Mouse (Mus musculus): ENCODE results near the gene Xrcc3. TPM values are rescaled to one million over a fixed set of nuclear protein-coding genes. Genes with fewer than 3 reads are reported as not detected.

Xrcc3 gene
- polyA plus RNA-seq (2016; fragmentation: Nextera tagmentation; extraction: Ambion mirVana): 7.4 and 7.9 TPM in 2 replicates

DNA sequence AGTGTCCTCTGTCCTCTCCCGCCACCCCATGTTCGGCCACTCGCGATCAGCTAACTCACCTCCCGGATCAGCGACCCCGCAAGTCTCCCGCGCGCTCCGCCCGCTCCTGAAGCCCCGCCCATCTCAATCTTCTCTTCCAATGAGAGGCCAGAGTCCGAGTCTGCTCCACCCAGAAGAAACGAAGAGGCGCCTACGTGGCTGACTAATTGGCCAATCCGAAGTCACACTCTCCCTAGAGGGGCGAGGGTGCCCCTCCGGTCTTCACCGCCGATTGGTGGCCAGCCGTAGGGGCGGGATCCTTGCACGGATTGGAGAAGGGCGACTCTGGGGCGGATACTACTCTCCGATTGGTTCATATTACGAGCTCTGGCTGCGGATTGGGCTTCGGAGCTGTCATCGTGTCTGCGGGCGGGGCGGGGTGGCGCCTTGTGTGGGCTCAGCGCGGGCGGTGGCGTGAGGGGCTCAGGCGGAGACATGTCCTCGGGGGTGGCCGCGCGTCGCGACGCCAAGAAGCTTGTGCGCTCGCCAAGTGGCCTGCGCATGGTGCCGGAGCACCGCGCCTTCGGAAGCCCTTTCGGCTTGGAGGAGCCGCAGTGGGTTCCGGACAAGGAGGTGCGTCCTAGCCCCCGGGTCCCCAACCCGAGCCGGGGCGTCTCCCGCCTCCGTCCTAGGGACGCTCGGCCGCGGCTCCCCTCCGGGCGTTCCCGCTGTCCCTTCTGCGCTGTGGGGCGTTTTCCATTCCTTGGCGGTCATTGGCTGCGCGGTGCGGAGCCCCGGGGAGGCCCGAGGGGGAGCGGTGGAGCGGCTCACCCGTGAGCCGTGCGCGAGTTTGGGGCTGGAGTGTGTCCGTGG lies at the start of gene Xrcc3, which contains the start of gene Zfyve21:
TSS of gene Xrcc3 (minus strand) at position 108 of the 852 bp plus-strand sequence.
TSS of gene Zfyve21 (plus strand) at position 405 of the 852 bp plus-strand sequence.
- peaks cover 45% of the 10 kb centered on the region for H3K4me1 ChIP-seq
- under 1% methylated on average over 77 of the region's 87 CpGs for WGBS
- peak; percentile 99 for ATAC-seq (ENCODE audit: low FRiP score, low read depth)

DNA sequence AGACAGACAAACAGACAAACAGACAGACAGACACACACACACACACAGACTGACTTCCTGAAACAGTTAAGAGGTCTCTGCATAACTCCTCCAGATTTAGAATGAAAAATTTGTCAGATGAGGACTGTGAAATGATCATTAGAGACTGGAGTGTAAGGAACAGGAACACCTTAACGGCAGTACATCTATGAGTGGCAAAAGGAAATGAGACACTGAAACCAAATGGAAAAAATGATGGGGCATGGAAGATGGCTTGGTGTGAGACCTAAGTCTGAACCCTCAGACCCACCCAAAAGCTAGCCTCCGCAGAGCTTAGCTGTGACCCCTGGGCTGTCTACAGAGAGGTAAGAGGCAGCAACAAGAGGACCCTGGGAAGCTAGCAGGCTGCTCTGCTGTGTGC lies 41.8 kb upstream of the Xrcc3 start:
- H3K27me3 ChIP-seq: no peaks in the 10 kb centered on the region
- WGBS: 96% methylated on average over 2 of the region's 2 CpGs
- no peak overlapping the region for H3K4me2 ChIP-seq (replicated peaks)
- no peaks in the 10 kb centered on the region for H3K36me3 ChIP-seq
- no peak for ATAC-seq (ENCODE audit: low FRiP score, low read depth)
- no peaks in the 10 kb centered on the region for H3K4me1 ChIP-seq
- H3K27ac ChIP-seq (replicated peaks): no peak overlapping the region
- no peaks in the 10 kb centered on the region for H3K9me3 ChIP-seq
- H3K9ac ChIP-seq (replicated peaks): no peak overlapping the region
- no peak overlapping the region for H3K4me3 ChIP-seq

More for the DNA sequence above, at the start of gene Xrcc3, which contains the start of gene Zfyve21:
- H3K36me3 ChIP-seq: peaks cover 3% of the 10 kb centered on the region
- no peaks in the 10 kb centered on the region for H3K9me3 ChIP-seq
- peak within 1 kb of the TSS; percentile 74 for H3K4me3 ChIP-seq
- H3K27ac ChIP-seq (replicated peaks): peak within 1 kb of the TSS; percentile 82
- peak within 1 kb of the TSS; percentile 77 for H3K9ac ChIP-seq (replicated peaks)
- peaks cover 6% of the 10 kb centered on the region; the same call in 1 of the 2 replicates for H3K27me3 ChIP-seq
- peak within 1 kb of the TSS; percentile 86 for H3K4me2 ChIP-seq (replicated peaks)

DNA sequence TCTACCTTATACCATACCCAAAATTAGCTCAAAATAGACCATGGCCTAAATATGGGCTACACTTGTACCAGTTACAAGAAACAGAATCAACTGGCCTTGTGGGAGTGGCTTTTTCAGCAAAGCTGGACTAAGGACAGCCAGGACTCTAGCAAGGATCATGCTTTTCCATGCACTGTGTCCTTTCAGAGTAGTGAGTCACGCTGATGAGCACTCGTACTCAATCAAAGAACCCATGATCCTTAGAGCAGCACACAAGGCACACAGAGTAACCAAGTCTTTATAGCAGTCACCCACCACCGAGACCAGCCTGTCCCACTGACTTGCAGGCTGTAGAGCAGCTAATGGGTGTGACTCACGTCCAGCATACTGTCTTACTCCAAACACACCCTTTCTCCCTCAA lies 39.9 kb upstream of the Xrcc3 start:
- no peak for ATAC-seq (ENCODE audit: low FRiP score, low read depth)
- H3K27ac ChIP-seq (replicated peaks): no peak overlapping the region
- H3K27me3 ChIP-seq: no peaks in the 10 kb centered on the region
- no peak overlapping the region for H3K4me2 ChIP-seq (replicated peaks)
- 75% methylated on average over 4 of the region's 4 CpGs for WGBS
- no peak overlapping the region for H3K9ac ChIP-seq (replicated peaks)
- no peak overlapping the region for H3K4me3 ChIP-seq
- no peaks in the 10 kb centered on the region for H3K36me3 ChIP-seq
- H3K4me1 ChIP-seq: no peaks in the 10 kb centered on the region
- H3K9me3 ChIP-seq: no peaks in the 10 kb centered on the region

DNA sequence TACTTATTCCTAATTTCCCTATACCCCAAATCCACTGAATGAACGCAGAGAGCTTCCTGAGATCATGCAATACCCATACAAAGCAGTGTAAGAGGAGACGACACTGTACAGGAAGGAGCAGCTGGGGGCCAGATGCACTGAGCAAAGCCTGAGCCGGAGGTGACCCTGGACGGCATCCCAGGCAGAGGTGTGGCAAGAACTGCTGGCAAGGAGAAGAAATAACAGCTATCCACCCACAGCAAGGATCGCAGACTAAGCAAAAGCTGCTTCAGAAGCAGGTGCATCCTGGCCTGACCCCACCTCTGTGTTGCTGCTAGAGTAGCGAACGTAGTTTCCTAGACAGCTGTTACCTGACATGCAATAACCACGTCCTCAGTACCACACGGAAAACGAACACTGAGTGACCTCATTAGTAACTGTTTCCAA lies 39.4 kb upstream of the Xrcc3 start:
- H3K27me3 ChIP-seq: no peaks in the 10 kb centered on the region
- no peaks in the 10 kb centered on the region for H3K36me3 ChIP-seq
- H3K9me3 ChIP-seq: no peaks in the 10 kb centered on the region
- 77% methylated on average over 10 of the region's 10 CpGs for WGBS
- no peak overlapping the region for H3K4me3 ChIP-seq
- H3K4me1 ChIP-seq: no peaks in the 10 kb centered on the region
- no peak overlapping the region for H3K9ac ChIP-seq (replicated peaks)
- ATAC-seq (ENCODE audit: low FRiP score, low read depth): no peak
- no peak overlapping the region for H3K4me2 ChIP-seq (replicated peaks)
- H3K27ac ChIP-seq (replicated peaks): no peak overlapping the region

DNA sequence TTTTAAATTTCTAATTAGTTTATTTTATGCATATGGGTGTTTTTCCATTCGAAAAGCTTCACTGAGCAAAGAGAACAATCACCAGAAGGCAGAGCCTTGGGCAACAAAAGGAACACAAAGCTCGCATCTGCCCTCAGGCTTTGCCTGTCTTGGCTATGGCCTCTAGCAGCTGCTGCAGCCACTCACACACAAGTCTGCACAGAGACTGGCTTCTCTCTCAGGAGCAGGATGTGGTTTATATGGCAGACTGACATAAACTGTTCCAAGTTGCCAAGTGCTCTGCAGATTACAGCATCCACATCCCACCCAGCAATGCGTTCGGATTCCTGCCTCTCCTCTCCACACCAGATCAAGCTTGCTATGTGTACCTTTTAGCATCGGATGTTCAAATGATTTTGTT lies 38.1 kb upstream of the Xrcc3 start:
- Histone ChIP-seq H3K27me3 (no peaks in the 10 kb centered on the region), H3K4me2 (replicated peaks) (no peak overlapping the region), H3K4me3 (no peak overlapping the region), H3K27ac (replicated peaks) (no peak overlapping the region), H3K4me1 (no peaks in the 10 kb centered on the region), H3K9ac (replicated peaks) (no peak overlapping the region), H3K9me3 (no peaks in the 10 kb centered on the region), H3K36me3 (no peaks in the 10 kb centered on the region)
- no peak for ATAC-seq (ENCODE audit: low FRiP score, low read depth)
- 70% methylated on average over 5 of the region's 5 CpGs for WGBS

DNA sequence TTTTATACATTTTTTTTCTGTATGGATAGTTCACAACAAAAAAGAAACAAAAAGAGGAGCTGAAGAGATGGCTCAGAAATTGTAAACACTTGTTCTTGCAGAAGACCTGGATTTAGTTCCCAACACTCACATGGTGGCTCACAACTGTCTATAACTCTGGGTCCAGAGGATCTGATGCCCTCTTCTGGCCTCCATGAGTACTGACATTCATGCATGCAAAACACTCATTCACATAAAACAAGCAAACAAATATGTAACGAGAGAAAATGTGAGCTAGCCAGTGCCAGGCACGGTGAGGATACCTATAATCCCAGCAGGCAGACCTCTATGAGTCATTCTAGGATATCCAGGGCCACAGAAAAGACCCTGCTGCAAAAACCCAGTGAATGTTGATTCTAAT lies 37.6 kb upstream of the Xrcc3 start:
- Histone ChIP-seq H3K4me1 (no peaks in the 10 kb centered on the region), H3K9ac (replicated peaks) (no peak overlapping the region), H3K4me3 (no peak overlapping the region), H3K36me3 (no peaks in the 10 kb centered on the region), H3K27ac (replicated peaks) (no peak overlapping the region), H3K4me2 (replicated peaks) (no peak overlapping the region), H3K27me3 (no peaks in the 10 kb centered on the region), H3K9me3 (no peaks in the 10 kb centered on the region)
- ATAC-seq (ENCODE audit: low FRiP score, low read depth): no peak
- WGBS: 56% methylated on average over 2 of the region's 2 CpGs

DNA sequence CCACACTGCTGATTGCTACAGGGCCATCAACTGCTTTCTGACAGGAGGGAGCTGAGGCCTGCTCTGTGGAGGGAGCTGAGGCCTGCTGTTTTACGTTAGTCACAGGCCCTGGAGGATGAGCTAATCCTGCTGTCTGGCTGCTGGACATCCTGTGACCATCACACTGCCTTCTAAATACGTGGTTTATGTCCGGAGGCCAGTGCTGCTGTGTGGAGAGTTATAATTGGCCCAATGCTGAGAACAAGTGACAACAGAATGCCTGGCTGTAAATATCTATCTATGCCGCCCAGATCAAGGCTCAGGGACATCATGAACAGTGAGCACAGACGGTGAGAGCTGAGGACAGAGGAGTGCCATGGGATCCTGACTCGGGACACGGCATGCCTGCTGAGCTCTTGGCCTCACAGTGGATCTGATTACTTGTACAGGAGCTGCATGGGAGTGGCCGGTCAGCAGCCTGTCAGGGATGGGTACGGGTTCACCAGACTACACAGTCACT lies 34.7 kb upstream of the Xrcc3 start:
- H3K9me3 ChIP-seq: no peaks in the 10 kb centered on the region
- no peaks in the 10 kb centered on the region for H3K27me3 ChIP-seq
- no peak overlapping the region for H3K4me2 ChIP-seq (replicated peaks)
- H3K4me3 ChIP-seq: no peak overlapping the region
- H3K4me1 ChIP-seq: no peaks in the 10 kb centered on the region
- no peak overlapping the region for H3K9ac ChIP-seq (replicated peaks)
- H3K36me3 ChIP-seq: no peaks in the 10 kb centered on the region
- no peak overlapping the region for H3K27ac ChIP-seq (replicated peaks)
- WGBS: 79% methylated on average over 9 of the region's 9 CpGs
- no peak for ATAC-seq (ENCODE audit: low FRiP score, low read depth)

DNA sequence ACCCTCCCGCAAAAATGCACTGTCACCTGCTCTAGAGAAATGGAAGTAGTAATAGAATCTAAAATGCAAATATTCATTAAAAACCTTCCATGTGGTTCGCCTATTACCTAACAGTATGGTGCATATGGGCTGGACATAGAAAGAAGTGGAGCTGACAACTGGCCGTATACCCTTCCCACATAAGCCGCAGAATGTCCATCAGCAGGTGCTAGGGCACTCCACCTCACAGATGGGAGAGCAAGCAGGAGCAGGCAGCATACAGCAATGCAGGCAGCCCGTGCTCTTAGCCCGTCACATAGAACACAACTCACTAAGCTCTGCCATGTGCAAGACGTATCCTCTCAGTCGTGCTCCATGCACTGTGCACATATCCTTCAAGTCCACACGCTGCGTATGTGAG lies 33.1 kb upstream of the Xrcc3 start:
- no peak overlapping the region for H3K4me3 ChIP-seq
- 88% methylated on average over 10 of the region's 10 CpGs for WGBS
- H3K9ac ChIP-seq (replicated peaks): no peak overlapping the region
- no peak overlapping the region for H3K4me2 ChIP-seq (replicated peaks)
- no peaks in the 10 kb centered on the region for H3K9me3 ChIP-seq
- H3K27ac ChIP-seq (replicated peaks): no peak overlapping the region
- H3K4me1 ChIP-seq: no peaks in the 10 kb centered on the region
- ATAC-seq (ENCODE audit: low FRiP score, low read depth): no peak
- no peaks in the 10 kb centered on the region for H3K36me3 ChIP-seq
- H3K27me3 ChIP-seq: no peaks in the 10 kb centered on the region

DNA sequence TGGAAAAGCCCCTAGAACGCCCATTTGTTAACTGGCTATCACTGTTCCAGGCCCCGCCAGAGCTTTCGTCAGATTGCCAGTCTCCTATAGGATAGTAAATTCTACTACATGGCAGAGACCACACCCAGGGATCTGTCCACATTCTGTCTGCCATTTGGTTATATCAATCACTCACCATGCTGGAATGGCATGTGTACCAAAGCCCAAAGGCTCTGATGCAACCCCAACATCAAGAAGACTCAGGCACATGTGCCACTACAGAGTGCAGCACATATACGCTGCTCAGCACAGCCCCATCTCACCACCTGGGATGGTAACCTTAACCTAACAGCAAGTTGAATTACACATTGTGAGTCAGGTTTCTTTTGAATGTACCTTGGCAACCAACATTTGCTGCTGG lies 32.3 kb upstream of the Xrcc3 start:
- Histone ChIP-seq H3K9me3 (no peaks in the 10 kb centered on the region), H3K4me1 (no peaks in the 10 kb centered on the region), H3K36me3 (no peaks in the 10 kb centered on the region), H3K4me3 (no peak overlapping the region), H3K27me3 (no peaks in the 10 kb centered on the region), H3K27ac (replicated peaks) (no peak overlapping the region), H3K9ac (replicated peaks) (no peak overlapping the region), H3K4me2 (replicated peaks) (no peak overlapping the region)
- WGBS: 89% methylated on average over 4 of the region's 4 CpGs
- ATAC-seq (ENCODE audit: low FRiP score, low read depth): no peak

DNA sequence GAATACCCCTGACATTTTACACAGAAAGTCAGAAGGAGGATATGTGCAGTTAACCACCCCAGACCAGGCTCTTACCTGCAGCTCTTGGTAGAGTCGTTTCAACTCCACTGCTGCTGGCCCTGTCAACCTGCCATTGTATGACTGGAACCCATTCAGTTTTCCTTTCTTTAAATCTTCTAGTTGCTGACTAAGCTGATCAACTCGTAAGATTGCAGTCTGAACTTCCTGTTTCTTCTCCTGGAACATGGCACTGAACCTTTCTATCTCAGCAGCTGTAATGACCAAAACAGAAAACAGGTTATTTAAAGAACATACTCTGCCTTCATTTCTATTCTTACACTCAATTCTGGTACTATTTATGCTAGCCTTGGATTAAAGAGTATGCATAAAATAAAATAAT lies 29.8 kb upstream of the Xrcc3 start:
- WGBS: 58% methylated on average over 2 of the region's 2 CpGs
- no peaks in the 10 kb centered on the region for H3K4me1 ChIP-seq
- H3K4me3 ChIP-seq: no peak overlapping the region
- H3K4me2 ChIP-seq (replicated peaks): no peak overlapping the region
- no peaks in the 10 kb centered on the region for H3K27me3 ChIP-seq
- H3K27ac ChIP-seq (replicated peaks): no peak overlapping the region
- no peaks in the 10 kb centered on the region for H3K9me3 ChIP-seq
- no peak for ATAC-seq (ENCODE audit: low FRiP score, low read depth)
- no peaks in the 10 kb centered on the region for H3K36me3 ChIP-seq
- H3K9ac ChIP-seq (replicated peaks): no peak overlapping the region

DNA sequence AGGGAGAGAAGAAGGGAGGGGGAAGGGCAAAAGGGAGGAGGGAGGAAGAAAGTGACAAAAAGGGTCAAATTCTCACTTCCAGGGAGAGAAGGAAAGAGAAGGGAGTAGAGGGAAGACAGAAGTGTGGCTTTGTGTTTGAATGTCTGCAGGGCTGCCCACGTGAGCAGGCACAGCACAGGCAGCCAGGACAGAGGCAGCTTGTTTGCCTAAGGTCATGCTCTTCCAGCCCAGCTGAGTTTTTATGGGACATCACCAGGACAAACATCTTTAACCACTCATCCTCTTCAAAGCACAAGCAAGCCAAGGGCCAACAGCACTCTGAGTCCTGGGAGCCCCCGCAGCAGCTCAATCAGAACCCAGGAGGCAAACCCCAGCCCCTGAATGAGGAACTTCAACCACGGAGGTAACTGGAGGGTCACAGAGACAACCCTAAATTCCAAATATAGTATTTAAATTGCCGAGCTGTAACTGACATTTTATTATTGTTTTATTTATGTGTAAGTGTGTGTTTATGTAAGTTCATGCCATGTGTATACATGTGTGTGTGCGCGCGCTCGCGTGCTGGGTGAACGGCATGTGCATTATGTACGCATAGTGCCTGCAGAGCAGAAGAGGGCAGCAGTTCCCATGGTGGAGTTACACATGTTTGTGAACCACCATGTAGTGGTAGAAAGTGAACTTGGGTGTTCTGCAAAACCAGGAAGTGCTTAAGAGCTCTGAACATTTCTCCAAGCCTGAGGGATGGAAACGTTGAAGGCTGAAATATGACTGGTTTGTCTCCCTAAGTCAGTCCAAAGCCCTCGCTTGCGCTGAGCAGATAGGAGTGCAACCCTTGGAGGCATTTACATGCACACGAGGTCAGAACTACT lies 29.1 kb upstream of the Xrcc3 start:
- Histone ChIP-seq H3K9ac (replicated peaks) (no peak overlapping the region), H3K4me2 (replicated peaks) (no peak overlapping the region), H3K27ac (replicated peaks) (no peak overlapping the region), H3K4me1 (no peaks in the 10 kb centered on the region), H3K36me3 (no peaks in the 10 kb centered on the region), H3K27me3 (no peaks in the 10 kb centered on the region), H3K9me3 (no peaks in the 10 kb centered on the region), H3K4me3 (no peak overlapping the region)
- ATAC-seq (ENCODE audit: low FRiP score, low read depth): no peak
- 80% methylated on average over 15 of the region's 15 CpGs for WGBS

DNA sequence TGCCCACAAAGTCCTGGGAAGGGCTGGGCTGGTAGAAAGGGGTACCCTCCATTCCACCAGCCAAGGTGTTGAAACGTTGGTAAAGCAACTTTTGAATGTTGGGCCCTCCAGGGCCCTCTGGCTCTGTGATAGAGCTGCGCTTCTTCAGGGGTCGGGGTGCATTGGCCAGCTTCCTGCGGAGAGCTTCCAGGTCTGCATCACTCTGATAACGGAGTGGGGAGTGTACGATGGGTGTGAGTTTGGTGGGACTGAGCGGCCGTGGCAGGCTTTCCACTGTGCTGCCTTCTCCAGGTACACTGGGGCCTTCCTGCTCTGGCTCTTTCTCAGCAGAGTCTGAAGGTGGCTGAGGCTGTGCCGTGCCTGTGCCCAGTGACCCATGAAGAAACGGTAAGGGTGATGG lies 19.8 kb upstream of the Xrcc3 start:
- peaks cover 5% of the 10 kb centered on the region; the same call in 1 of the 2 replicates for H3K4me1 ChIP-seq
- H3K4me2 ChIP-seq (replicated peaks): no peak overlapping the region
- ATAC-seq (ENCODE audit: low FRiP score, low read depth): no peak
- H3K36me3 ChIP-seq: peaks cover 27% of the 10 kb centered on the region; the same call in 1 of the 2 replicates
- H3K9ac ChIP-seq (replicated peaks): no peak overlapping the region
- 82% methylated on average over 10 of the region's 10 CpGs for whole genome bisulfite sequencing
- no peaks in the 10 kb centered on the region for H3K27me3 ChIP-seq
- H3K9me3 ChIP-seq: no peaks in the 10 kb centered on the region
- H3K4me3 ChIP-seq: no peak overlapping the region
- H3K27ac ChIP-seq (replicated peaks): no peak overlapping the region
